Mouse (Mus musculus) embryonic facial prominence, embryonic 11.5 days (tissue): ENCODE results near the gene Rpgrip1. TPM values are rescaled to one million over a fixed set of nuclear protein-coding genes. Genes with fewer than 3 reads are reported as not detected.
A peak's percentile ranks its signal among the peaks of the same experiment; 100 is the strongest.

ENCODE experiments used
- ATAC-seq: fragments of 200-750 bp; cut with Nextera tagmentation; replicated peaks from 2 replicates; pipeline ENCODE4 v1.8.0; 2017; ENCODE audit warnings: low read depth; ENCODE audit not compliant: insufficient number of reproducible peaks, low FRiP score, low TSS enrichment
- DNase-seq: peaks from one replicate; pipeline ENCODE4 v3.0.0-alpha.2; 2015; ENCODE audit warnings: low spot score
- H3K27ac ChIP-seq: fragments of 300-500 bp; sonication (generic); replicated peaks from 2 replicates; pipeline ENCODE4 v1.5.1; 2014; ENCODE audit warnings: mild to moderate bottlenecking, low read depth, low read length, control low read depth
- H3K27me3 ChIP-seq: fragments of 300-500 bp; sonication (generic); 2 replicates; pipeline ENCODE4 v1.6.1; 2014; ENCODE audit warnings: mild to moderate bottlenecking, low read length, moderate library complexity, mixed read lengths; ENCODE audit not compliant: control insufficient read depth, insufficient read depth
- H3K36me3 ChIP-seq: fragments of 300-500 bp; sonication (generic); replicated peaks from 2 replicates; pipeline ENCODE4 v1.6.1; 2014; ENCODE audit warnings: low read depth, mild to moderate bottlenecking, low read length, moderate library complexity, mixed read lengths; ENCODE audit not compliant: control insufficient read depth, insufficient read depth
- H3K4me1 ChIP-seq: fragments of 300-500 bp; sonication (generic); 2 replicates; pipeline ENCODE4 v1.6.1; 2014; ENCODE audit warnings: low read length, mixed read lengths; ENCODE audit not compliant: control insufficient read depth, insufficient read depth
- H3K4me2 ChIP-seq: fragments of 300-500 bp; sonication (generic); 2 replicates; pipeline ENCODE4 v1.6.1; 2014; ENCODE audit warnings: low read depth, mild to moderate bottlenecking, control low read depth, low read length, moderate library complexity
- H3K4me3 ChIP-seq: fragments of 300-500 bp; sonication (generic); 2 replicates; pipeline ENCODE4 v1.5.1; 2014; ENCODE audit warnings: low read depth, low read length, control low read depth
- H3K9ac ChIP-seq: fragments of 300-500 bp; sonication (generic); replicated peaks from 2 replicates; pipeline ENCODE4 v1.6.1; 2014; ENCODE audit warnings: mild to moderate bottlenecking, control low read depth, low read length
- H3K9me3 ChIP-seq: fragments of 300-500 bp; sonication (generic); replicated peaks from 2 replicates; pipeline ENCODE4 v1.6.1; 2016; ENCODE audit warnings: mild to moderate bottlenecking, low read length, inconsistent platforms, mixed read lengths; ENCODE audit not compliant: control insufficient read depth
- WGBS: fragments of 180-500 bp; shearing (Covaris S2); extraction: QIAGEN DNeasy Blood & Tissue Kit; methylation state at CpG from one replicate; pipeline ENCODE4 v1.1.7; 2014; 5-methylcytosine and 5-hydroxymethylcytosine counted together
- polyA plus RNA-seq: library from polyadenylated mRNA; unstranded; fragments of >200 nt; fragmentation: Nextera tagmentation; extraction: Ambion mirVana; gene quantifications from 2 replicates; pipeline ENCODE4 v1.2.1, GENCODE M21; 2014

The Rpgrip1 gene
- polyA plus RNA-seq, 1 experiment from 2014 or later: 97.9 TPM

DNA sequence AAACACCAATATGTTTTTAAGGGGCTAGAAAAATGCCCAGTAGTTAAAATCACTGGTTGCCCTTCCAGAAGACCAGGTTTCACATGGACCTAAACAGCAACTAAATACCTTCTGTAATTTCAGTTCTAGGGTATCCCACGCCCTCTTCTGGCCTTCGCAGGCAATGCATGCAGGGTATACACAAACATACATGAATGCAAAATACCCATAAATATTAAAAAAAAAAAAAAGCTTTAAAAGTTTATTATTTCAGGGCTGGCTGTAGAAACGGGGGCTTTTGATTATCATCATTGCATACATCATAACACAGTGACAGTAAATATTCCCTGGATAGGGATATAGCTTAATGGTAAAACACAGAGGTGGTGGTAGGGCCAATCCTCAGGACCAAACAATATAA is 85.2 kb downstream of the Rpgrip1 start:
- H3K36me3 ChIP-seq: no peaks in the 10 kb centered on the region; the same call in 1 of the 2 replicates
- H3K4me1 ChIP-seq: no peaks in the 10 kb centered on the region
- ATAC-seq (no peak), DNase-seq (peak; percentile 76)
- H3K27ac ChIP-seq: no peak overlapping the region
- H3K4me3 ChIP-seq: peak overlapping the region; percentile 99
- no peak overlapping the region for H3K9ac ChIP-seq
- peak overlapping the region; percentile 71 for H3K4me2 ChIP-seq
- H3K27me3 ChIP-seq: no peaks in the 10 kb centered on the region
- 13% methylated on average over 3 of the region's 3 CpGs for WGBS
- H3K9me3 ChIP-seq: no peaks in the 10 kb centered on the region

DNA sequence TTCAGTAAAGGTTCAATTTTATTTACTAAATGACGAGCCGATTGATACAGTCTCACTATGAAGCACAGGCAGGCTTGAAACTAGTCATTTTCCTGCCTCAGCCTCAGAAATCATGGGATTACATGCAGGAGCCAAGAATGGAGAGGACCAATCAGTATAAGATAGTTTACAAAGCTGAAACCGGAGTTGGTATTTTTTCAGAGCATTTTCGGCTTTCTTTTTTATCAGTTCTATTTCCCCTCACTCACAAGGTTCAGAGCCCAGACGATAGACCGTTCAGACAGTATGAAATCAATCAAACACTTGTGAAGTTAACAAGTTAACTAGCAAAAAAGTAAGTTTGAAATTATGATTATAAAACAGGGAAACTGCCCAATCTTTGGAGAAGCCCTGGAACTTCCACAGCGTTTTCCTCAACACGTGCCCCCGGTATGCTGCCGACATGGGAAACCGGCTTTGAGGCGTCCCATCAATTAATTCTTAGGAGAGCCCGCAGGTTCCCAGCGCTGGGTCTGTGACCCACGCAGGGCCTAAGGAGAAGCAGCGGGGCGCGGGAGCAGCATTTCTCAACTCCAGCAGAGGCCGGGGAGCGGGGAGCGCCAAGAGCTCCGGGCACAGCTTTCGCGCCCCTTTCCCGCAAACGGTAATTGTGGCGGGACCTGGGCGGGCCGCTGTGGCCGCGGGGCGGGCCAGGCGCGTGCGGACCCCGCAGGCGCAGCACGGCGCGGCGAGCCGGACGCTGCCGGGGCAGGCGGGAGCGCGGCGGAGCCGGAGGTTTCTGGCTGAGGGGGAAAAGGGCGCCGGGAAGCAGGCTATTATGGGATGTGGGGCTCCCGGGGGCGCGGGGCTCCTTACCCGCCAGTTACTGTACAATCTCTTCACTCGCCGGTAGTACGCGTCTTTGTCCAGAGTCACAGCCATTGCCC is 86.0 kb downstream of the Rpgrip1 start:
- Histone ChIP-seq H3K9ac (peak overlapping the region; percentile 98), H3K27ac (peak overlapping the region; percentile 96), H3K27me3 (no peaks in the 10 kb centered on the region), H3K4me2 (peak overlapping the region; percentile 71), H3K4me3 (peak overlapping the region; percentile 99), H3K9me3 (no peaks in the 10 kb centered on the region), H3K4me1 (no peaks in the 10 kb centered on the region), H3K36me3 (no peaks in the 10 kb centered on the region)
- peak; percentile 42 for DNase-seq
- peak; percentile 4; the same call in 1 of the 2 replicates for ATAC-seq
- WGBS: under 1% methylated on average over 58 of the region's 59 CpGs

DNA sequence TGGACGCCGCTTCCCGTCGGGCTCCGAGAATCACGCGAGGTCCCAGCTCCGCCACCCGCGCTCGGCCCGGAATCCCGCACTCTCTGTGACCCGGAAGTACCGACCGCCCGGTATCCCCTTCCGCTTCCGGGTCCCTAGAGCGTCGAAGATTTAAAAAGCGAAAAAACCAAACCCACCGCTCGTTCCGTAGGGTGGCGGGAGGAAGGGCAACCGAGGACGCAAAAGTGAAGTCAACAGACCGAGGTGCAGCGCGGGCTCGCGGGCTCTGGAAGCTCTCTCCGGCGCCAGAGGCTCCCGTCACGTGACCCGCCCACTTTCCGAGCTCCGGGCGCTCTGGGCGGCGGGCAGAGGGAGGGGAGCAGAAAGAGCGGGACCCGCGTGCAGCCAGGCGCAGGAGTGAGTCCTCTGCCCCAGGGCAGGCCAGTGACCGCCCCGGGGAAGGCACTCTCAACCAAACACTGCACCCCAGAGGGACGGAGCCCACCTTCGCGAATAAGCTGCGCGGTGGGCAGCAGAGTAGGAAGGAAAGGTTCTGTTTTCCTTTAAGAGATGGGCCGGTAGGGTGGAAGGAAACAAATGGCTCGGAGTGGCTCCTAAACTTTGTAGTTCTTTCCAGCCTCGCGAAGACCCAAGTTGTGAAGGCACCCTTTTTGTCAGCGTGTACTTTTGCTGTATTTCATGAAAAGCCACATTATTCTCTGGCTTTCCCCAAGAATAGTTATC is 86.8 kb downstream of the Rpgrip1 start, which contains the start of gene Supt16:
Supt16 (minus strand) TSS at position 261 of the 723 bp plus-strand sequence.
- Histone ChIP-seq H3K4me3 (peak within 1 kb of the TSS; percentile 99), H3K9ac (peak within 1 kb of the TSS; percentile 98), H3K36me3 (no peaks in the 10 kb centered on the region), H3K4me1 (no peaks in the 10 kb centered on the region), H3K4me2 (peak within 1 kb of the TSS; percentile 71), H3K9me3 (no peaks in the 10 kb centered on the region), H3K27me3 (no peaks in the 10 kb centered on the region), H3K27ac (peak within 1 kb of the TSS; percentile 96)
- ATAC-seq (peak; percentile 95), DNase-seq (peak; percentile 91)
- under 1% methylated on average over 59 of the region's 59 CpGs for WGBS

DNA sequence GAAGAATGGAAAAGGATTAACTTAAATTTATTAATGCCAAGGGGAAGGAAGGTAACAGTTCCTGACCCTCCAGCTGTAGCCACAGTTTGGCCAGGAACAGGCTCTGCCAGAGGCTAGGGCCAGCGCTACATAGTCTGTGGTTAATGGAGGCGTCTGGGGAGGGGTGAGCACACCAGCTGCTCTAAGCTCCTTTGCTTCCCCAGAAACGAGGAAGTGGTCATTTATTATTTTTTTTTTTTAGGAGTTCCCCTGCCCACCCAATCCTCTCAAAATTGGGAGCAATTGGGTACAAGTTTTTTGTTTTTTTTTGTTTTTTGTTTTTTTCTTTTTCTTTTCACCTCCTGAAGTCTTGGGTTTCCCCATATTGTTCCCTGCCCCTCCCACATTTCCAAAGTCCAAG is 87.6 kb downstream of the Rpgrip1 start:
- no peaks in the 10 kb centered on the region for H3K9me3 ChIP-seq
- H3K27me3 ChIP-seq: no peaks in the 10 kb centered on the region
- H3K4me3 ChIP-seq: no peak overlapping the region
- H3K36me3 ChIP-seq: no peaks in the 10 kb centered on the region; the same call in 1 of the 2 replicates
- ATAC-seq (no peak), DNase-seq (peak; percentile 10)
- no peaks in the 10 kb centered on the region for H3K4me1 ChIP-seq
- no peak overlapping the region for H3K27ac ChIP-seq
- H3K9ac ChIP-seq: 0 out of 2 replicates have a peak overlapping the region, but pooled peaks have one; percentile 43
- peak overlapping the region; percentile 29; the same call in 1 of the 2 replicates for H3K4me2 ChIP-seq
- WGBS: 19% methylated on average over 3 of the region's 3 CpGs

DNA sequence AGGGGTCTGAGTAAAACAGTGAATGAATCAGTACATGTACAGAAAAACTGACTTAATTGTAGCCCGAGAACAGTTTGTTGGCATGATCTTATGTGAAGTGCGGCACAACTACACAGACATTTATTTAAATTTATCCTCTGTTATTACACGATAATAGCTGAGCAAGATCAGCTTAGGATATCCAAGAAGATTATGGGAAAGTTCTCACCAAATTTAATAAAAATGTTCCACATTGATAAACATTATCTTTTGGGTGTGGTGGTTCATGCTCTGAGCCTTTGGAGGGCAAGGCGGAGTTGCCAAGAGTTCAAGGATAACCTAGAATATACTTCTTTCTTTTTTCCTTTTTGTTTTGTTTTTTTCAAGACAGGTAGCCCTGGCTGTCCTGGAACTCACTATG is 88.9 kb downstream of the Rpgrip1 start:
- ATAC-seq (no peak), DNase-seq (no peak)
- no peaks in the 10 kb centered on the region for H3K4me1 ChIP-seq
- no peaks in the 10 kb centered on the region for H3K9me3 ChIP-seq
- no peak overlapping the region for H3K9ac ChIP-seq
- no peak overlapping the region for H3K27ac ChIP-seq
- peaks cover 5% of the 10 kb centered on the region for H3K36me3 ChIP-seq
- H3K27me3 ChIP-seq: no peaks in the 10 kb centered on the region
- H3K4me2 ChIP-seq: no peak overlapping the region
- 98% methylated on average over 4 of the region's 4 CpGs for WGBS
- H3K4me3 ChIP-seq: no peak overlapping the region

Other genes starting within 250 kb of the Rpgrip1 start
- 37.9 and 41.5 TPM in 2 replicates for gene Mettl17, start 225.9 kb upstream of the Rpgrip1 start, polyA plus RNA-seq
- gene Slc39a2, start 217.8 kb upstream of the Rpgrip1 start, polyA plus RNA-seq: 0.36 and 0.50 TPM in 2 replicates
- gene Ndrg2, start 196.5 kb upstream of the Rpgrip1 start, polyA plus RNA-seq: 11.0 and 12.8 TPM in 2 replicates
- gene Tppp2, start 192.3 kb upstream of the Rpgrip1 start, polyA plus RNA-seq: not detected in 2 replicates
- not detected in 2 replicates for gene Rnase13, start 187.9 kb upstream of the Rpgrip1 start, polyA plus RNA-seq
- gene Arhgef40, start 126.0 kb upstream of the Rpgrip1 start, polyA plus RNA-seq: 82.6 and 91.9 TPM in 2 replicates
- gene Tmem253, start 95.0 kb upstream of the Rpgrip1 start, polyA plus RNA-seq: 0.35 and 1.5 TPM in 2 replicates
- 54.7 and 63.2 TPM in 2 replicates for gene Zfp219, start 90.0 kb upstream of the Rpgrip1 start, polyA plus RNA-seq
- not detected in 2 replicates for gene Olfr221, start 68.2 kb upstream of the Rpgrip1 start, polyA plus RNA-seq
- 1,003 and 1,066 TPM in 2 replicates for gene Hnrnpc, start 6.7 kb upstream of the Rpgrip1 start, polyA plus RNA-seq
- 83.8 and 91.2 TPM in 2 replicates for gene Supt16, start 86.7 kb downstream of the Rpgrip1 start, polyA plus RNA-seq
- gene Chd8, start 147.1 kb downstream of the Rpgrip1 start, polyA plus RNA-seq: 47.5 and 55.4 TPM in 2 replicates
- 47.7 and 51.5 TPM in 2 replicates for gene Tox4, start 168.4 kb downstream of the Rpgrip1 start, polyA plus RNA-seq
- gene Rab2b, start 168.8 kb downstream of the Rpgrip1 start, polyA plus RNA-seq: 26.1 and 26.5 TPM in 2 replicates
- 49.8 and 50.1 TPM in 2 replicates for gene Mettl3, start 194.4 kb downstream of the Rpgrip1 start, polyA plus RNA-seq
- gene Sall2, start 218.1 kb downstream of the Rpgrip1 start, polyA plus RNA-seq: 39.6 and 40.1 TPM in 2 replicates
- not detected in 2 replicates for gene Olfr1513, start 245.7 kb downstream of the Rpgrip1 start, polyA plus RNA-seq